Mouse (Mus musculus): ENCODE results near the gene Lad1. TPM values are rescaled to one million over a fixed set of nuclear protein-coding genes. Genes with fewer than 3 reads are reported as not detected.

Lad1 gene
- polyA plus RNA-seq, 1 experiment from 2014 or later, result 208 TPM

- Histone ChIP-seq H3K4me1 (replicated peaks; ENCODE audit: control insufficient read depth, insufficient read depth, low read length) (peaks cover 24% of the 10 kb centered on the region), H3K9me3 (ENCODE audit: control insufficient read depth) (no peaks in the 10 kb centered on the region), H3K36me3 (ENCODE audit: control insufficient read depth, insufficient read depth) (no peaks in the 10 kb centered on the region), H3K27ac (ENCODE audit: low read depth, low read length) (no peak overlapping the region), H3K27me3 (replicated peaks; ENCODE audit: control insufficient read depth, insufficient read depth, low read length) (no peaks in the 10 kb centered on the region), H3K4me3 (ENCODE audit: low read depth, low read length) (no peak overlapping the region), H3K9ac (ENCODE audit: low read depth, low read length) (no peak overlapping the region), H3K4me2 (replicated peaks; ENCODE audit: low read depth) (no peak overlapping the region)
- 57% methylated on average over 8 of the region's 8 CpGs for WGBS
- TF ChIP-seq CTCF (IDR thresholded peaks at IDR 0.05; ENCODE audit: low read depth), result no peak
- no peak for ATAC-seq
Observed at GRCm38 (mm10) chr1:135799109-135799627, 19.2 kb upstream of the Lad1 start.

GRCm38 (mm10) chr1:135800192-135800950 is 18.0 kb upstream of the Lad1 start:
- Histone ChIP-seq H3K4me3 (ENCODE audit: low read depth, low read length) (no peak overlapping the region), H3K4me2 (replicated peaks; ENCODE audit: low read depth) (0 out of 2 replicates have a peak overlapping the region, but pooled peaks have one; percentile 2), H3K27me3 (replicated peaks; ENCODE audit: control insufficient read depth, insufficient read depth, low read length) (no peaks in the 10 kb centered on the region), H3K36me3 (ENCODE audit: control insufficient read depth, insufficient read depth) (no peaks in the 10 kb centered on the region), H3K27ac (ENCODE audit: low read depth, low read length) (peak overlapping the region; percentile 82), H3K9me3 (ENCODE audit: control insufficient read depth) (no peaks in the 10 kb centered on the region), H3K4me1 (replicated peaks; ENCODE audit: control insufficient read depth, insufficient read depth, low read length) (peaks cover 23% of the 10 kb centered on the region), H3K9ac (ENCODE audit: low read depth, low read length) (no peak overlapping the region)
- WGBS, result 31% methylated on average over 8 of the region's 8 CpGs
- peak; percentile 37 for ATAC-seq
- 0 out of 2 replicates have a peak, but pooled peaks have one; percentile 8 for TF ChIP-seq CTCF (IDR thresholded peaks at IDR 0.05; ENCODE audit: low read depth)

GRCm38 (mm10) chr1:135807546-135807945 is 10.9 kb upstream of the Lad1 start:
- no peaks in the 10 kb centered on the region for H3K27me3 ChIP-seq (replicated peaks; ENCODE audit: control insufficient read depth, insufficient read depth, low read length)
- no peaks in the 10 kb centered on the region for H3K36me3 ChIP-seq (ENCODE audit: control insufficient read depth, insufficient read depth)
- no peaks in the 10 kb centered on the region for H3K9me3 ChIP-seq (ENCODE audit: control insufficient read depth)
- TF ChIP-seq CTCF (IDR thresholded peaks at IDR 0.05; ENCODE audit: low read depth), result no peak
- ATAC-seq, result no peak
- WGBS, result 30% methylated on average over 10 of the region's 10 CpGs
- H3K27ac ChIP-seq (ENCODE audit: low read depth, low read length), result no peak overlapping the region
- H3K4me3 ChIP-seq (ENCODE audit: low read depth, low read length), result no peak overlapping the region
- peaks cover 14% of the 10 kb centered on the region; the same call in 1 of the 2 replicates for H3K4me1 ChIP-seq (replicated peaks; ENCODE audit: control insufficient read depth, insufficient read depth, low read length)
- no peak overlapping the region for H3K9ac ChIP-seq (ENCODE audit: low read depth, low read length)
- no peak overlapping the region for H3K4me2 ChIP-seq (replicated peaks; ENCODE audit: low read depth)

- 23% methylated on average over 2 of the region's 2 CpGs for WGBS
- peak; percentile 43 for ATAC-seq
- no peak overlapping the region for H3K4me2 ChIP-seq (replicated peaks; ENCODE audit: low read depth)
Observed at GRCm38 (mm10) chr1:135810180-135810579, 8.2 kb upstream of the Lad1 start.

GRCm38 (mm10) chr1:135811016-135811646 is 7.3 kb upstream of the Lad1 start:
- peak; percentile 97 for TF ChIP-seq CTCF (IDR thresholded peaks at IDR 0.05; ENCODE audit: low read depth)
- Histone ChIP-seq H3K36me3 (ENCODE audit: control insufficient read depth, insufficient read depth) (no peaks in the 10 kb centered on the region), H3K4me1 (replicated peaks; ENCODE audit: control insufficient read depth, insufficient read depth, low read length) (peaks cover 30% of the 10 kb centered on the region; the same call in 1 of the 2 replicates), H3K4me3 (ENCODE audit: low read depth, low read length) (no peak overlapping the region), H3K27ac (ENCODE audit: low read depth, low read length) (peak overlapping the region; percentile 89), H3K9ac (ENCODE audit: low read depth, low read length) (no peak overlapping the region), H3K9me3 (ENCODE audit: control insufficient read depth) (no peaks in the 10 kb centered on the region), H3K4me2 (replicated peaks; ENCODE audit: low read depth) (0 out of 2 replicates have a peak overlapping the region, but pooled peaks have one; percentile 2), H3K27me3 (replicated peaks; ENCODE audit: control insufficient read depth, insufficient read depth, low read length) (no peaks in the 10 kb centered on the region)
- WGBS, result 27% methylated on average over 7 of the region's 7 CpGs
- peak; percentile 24 for ATAC-seq

More at GRCm38 (mm10) chr1:135810180-135810579, 8.2 kb upstream of the Lad1 start:
- Histone ChIP-seq H3K4me1 (replicated peaks; ENCODE audit: control insufficient read depth, insufficient read depth, low read length) (peaks cover 30% of the 10 kb centered on the region; the same call in 1 of the 2 replicates), H3K36me3 (ENCODE audit: control insufficient read depth, insufficient read depth) (no peaks in the 10 kb centered on the region), H3K27ac (ENCODE audit: low read depth, low read length) (peak overlapping the region; percentile 89), H3K9ac (ENCODE audit: low read depth, low read length) (no peak overlapping the region), H3K4me3 (ENCODE audit: low read depth, low read length) (no peak overlapping the region), H3K27me3 (replicated peaks; ENCODE audit: control insufficient read depth, insufficient read depth, low read length) (no peaks in the 10 kb centered on the region), H3K9me3 (ENCODE audit: control insufficient read depth) (no peaks in the 10 kb centered on the region)
- no peak for TF ChIP-seq CTCF (IDR thresholded peaks at IDR 0.05; ENCODE audit: low read depth)

GRCm38 (mm10) chr1:135812205-135812604 is 6.2 kb upstream of the Lad1 start:
- no peaks in the 10 kb centered on the region for H3K36me3 ChIP-seq (ENCODE audit: control insufficient read depth, insufficient read depth)
- WGBS, result 27% methylated on average over 3 of the region's 3 CpGs
- ATAC-seq, result peak; percentile 17
- no peaks in the 10 kb centered on the region for H3K9me3 ChIP-seq (ENCODE audit: control insufficient read depth)
- H3K27me3 ChIP-seq (replicated peaks; ENCODE audit: control insufficient read depth, insufficient read depth, low read length), result no peaks in the 10 kb centered on the region
- H3K4me2 ChIP-seq (replicated peaks; ENCODE audit: low read depth), result peak overlapping the region; percentile 39
- no peak for TF ChIP-seq CTCF (IDR thresholded peaks at IDR 0.05; ENCODE audit: low read depth)
- H3K27ac ChIP-seq (ENCODE audit: low read depth, low read length), result peak overlapping the region; percentile 89
- H3K4me1 ChIP-seq (replicated peaks; ENCODE audit: control insufficient read depth, insufficient read depth, low read length), result peaks cover 30% of the 10 kb centered on the region; the same call in 1 of the 2 replicates
- H3K4me3 ChIP-seq (ENCODE audit: low read depth, low read length), result no peak overlapping the region
- H3K9ac ChIP-seq (ENCODE audit: low read depth, low read length), result no peak overlapping the region
